Mouse (Mus musculus): ENCODE results near the gene Serpine1. TPM values are rescaled to one million over a fixed set of nuclear protein-coding genes. Genes with fewer than 3 reads are reported as not detected.

Serpine1 gene
- polyA plus RNA-seq, 1 experiment from 2014 or later, result 0.74 TPM

GRCm38 (mm10) chr5:137095135-137095534 is 23.1 kb upstream of the Serpine1 start:
- no peak for ATAC-seq (ENCODE audit: extremely low read depth, insufficient number of reproducible peaks, low FRiP score, low TSS enrichment)
- H3K27me3 ChIP-seq (replicated peaks), result no peaks in the 10 kb centered on the region
- no peak overlapping the region for H3K4me3 ChIP-seq
- WGBS, result 79% methylated on average over 10 of the region's 10 CpGs
- H3K36me3 ChIP-seq, result no peaks in the 10 kb centered on the region
- H3K9me3 ChIP-seq, result no peaks in the 10 kb centered on the region
- H3K4me2 ChIP-seq, result no peak overlapping the region
- no peak overlapping the region for H3K9ac ChIP-seq
- H3K4me1 ChIP-seq, result peaks cover 9% of the 10 kb centered on the region
- H3K27ac ChIP-seq (replicated peaks), result no peak overlapping the region

- ATAC-seq (ENCODE audit: extremely low read depth, insufficient number of reproducible peaks, low FRiP score, low TSS enrichment), result no peak
- Histone ChIP-seq H3K27ac (replicated peaks) (no peak overlapping the region), H3K9me3 (no peaks in the 10 kb centered on the region), H3K4me1 (peaks cover 13% of the 10 kb centered on the region), H3K9ac (no peak overlapping the region), H3K36me3 (no peaks in the 10 kb centered on the region), H3K4me2 (no peak overlapping the region), H3K27me3 (replicated peaks) (no peaks in the 10 kb centered on the region), H3K4me3 (no peak overlapping the region)
- 62% methylated on average over 9 of the region's 9 CpGs for WGBS
These were observed 21.7 kb upstream of the Serpine1 start for GRCm38 (mm10) chr5:137093720-137094119.

GRCm38 (mm10) chr5:137091560-137091959 is 19.5 kb upstream of the Serpine1 start:
- no peak overlapping the region for H3K4me3 ChIP-seq
- no peaks in the 10 kb centered on the region for H3K27me3 ChIP-seq (replicated peaks)
- 53% methylated on average over 6 of the region's 6 CpGs for WGBS
- no peak overlapping the region for H3K27ac ChIP-seq (replicated peaks)
- no peak overlapping the region for H3K4me2 ChIP-seq
- no peak for ATAC-seq (ENCODE audit: extremely low read depth, insufficient number of reproducible peaks, low FRiP score, low TSS enrichment)
- H3K4me1 ChIP-seq, result peaks cover 13% of the 10 kb centered on the region
- no peaks in the 10 kb centered on the region for H3K36me3 ChIP-seq
- peak overlapping the region; percentile 28; the same call in 1 of the 2 replicates for H3K9ac ChIP-seq
- H3K9me3 ChIP-seq, result no peaks in the 10 kb centered on the region

GRCm38 (mm10) chr5:137090870-137091269 is 18.8 kb upstream of the Serpine1 start:
- ATAC-seq (ENCODE audit: extremely low read depth, insufficient number of reproducible peaks, low FRiP score, low TSS enrichment), result no peak
- H3K4me2 ChIP-seq, result no peak overlapping the region

GRCm38 (mm10) chr5:137087410-137087809 is 15.3 kb upstream of the Serpine1 start:
- Histone ChIP-seq H3K4me2 (no peak overlapping the region), H3K4me3 (no peak overlapping the region), H3K36me3 (no peaks in the 10 kb centered on the region), H3K9me3 (no peaks in the 10 kb centered on the region), H3K4me1 (peaks cover 10% of the 10 kb centered on the region), H3K9ac (no peak overlapping the region), H3K27ac (replicated peaks) (0 out of 2 replicates have a peak overlapping the region, but pooled peaks have one; percentile 5), H3K27me3 (replicated peaks) (no peaks in the 10 kb centered on the region)
- 73% methylated on average over 8 of the region's 8 CpGs for WGBS
- no peak for ATAC-seq (ENCODE audit: extremely low read depth, insufficient number of reproducible peaks, low FRiP score, low TSS enrichment)

More at GRCm38 (mm10) chr5:137090870-137091269, 18.8 kb upstream of the Serpine1 start:
- peaks cover 13% of the 10 kb centered on the region for H3K4me1 ChIP-seq
- H3K4me3 ChIP-seq, result no peak overlapping the region
- no peaks in the 10 kb centered on the region for H3K27me3 ChIP-seq (replicated peaks)
- no peak overlapping the region for H3K27ac ChIP-seq (replicated peaks)
- H3K9me3 ChIP-seq, result no peaks in the 10 kb centered on the region
- WGBS, result 63% methylated on average over 10 of the region's 10 CpGs
- no peak overlapping the region for H3K9ac ChIP-seq
- no peaks in the 10 kb centered on the region for H3K36me3 ChIP-seq

- no peak overlapping the region for H3K9ac ChIP-seq
- no peaks in the 10 kb centered on the region for H3K36me3 ChIP-seq
- H3K27ac ChIP-seq (replicated peaks), result no peak overlapping the region
- no peaks in the 10 kb centered on the region for H3K9me3 ChIP-seq
- 78% methylated on average over 3 of the region's 3 CpGs for WGBS
- H3K4me1 ChIP-seq, result 0 out of 2 replicates have a peak, but pooled peaks cover 7% of the 10 kb centered on the region
- H3K4me2 ChIP-seq, result no peak overlapping the region
- H3K4me3 ChIP-seq, result no peak overlapping the region
- H3K27me3 ChIP-seq (replicated peaks), result no peaks in the 10 kb centered on the region
- no peak for ATAC-seq (ENCODE audit: extremely low read depth, insufficient number of reproducible peaks, low FRiP score, low TSS enrichment)
These were observed 13.7 kb upstream of the Serpine1 start for GRCm38 (mm10) chr5:137085731-137086130.

- 63% methylated on average over 6 of the region's 6 CpGs for WGBS
These were observed 13.0 kb upstream of the Serpine1 start for GRCm38 (mm10) chr5:137085021-137085420.

GRCm38 (mm10) chr5:137083051-137083450 is 11.0 kb upstream of the Serpine1 start:
- no peaks in the 10 kb centered on the region for H3K27me3 ChIP-seq (replicated peaks)
- no peak overlapping the region for H3K4me2 ChIP-seq
- H3K4me3 ChIP-seq, result no peak overlapping the region
- peaks cover 26% of the 10 kb centered on the region for H3K4me1 ChIP-seq
- H3K36me3 ChIP-seq, result no peaks in the 10 kb centered on the region
- H3K9ac ChIP-seq, result no peak overlapping the region
- no peak overlapping the region for H3K27ac ChIP-seq (replicated peaks)
- no peak for ATAC-seq (ENCODE audit: extremely low read depth, insufficient number of reproducible peaks, low FRiP score, low TSS enrichment)
- WGBS, result 75% methylated on average over 4 of the region's 4 CpGs
- H3K9me3 ChIP-seq, result no peaks in the 10 kb centered on the region

More at GRCm38 (mm10) chr5:137085021-137085420, 13.0 kb upstream of the Serpine1 start:
- Histone ChIP-seq H3K27me3 (replicated peaks) (no peaks in the 10 kb centered on the region), H3K4me2 (no peak overlapping the region), H3K9me3 (no peaks in the 10 kb centered on the region), H3K4me3 (no peak overlapping the region), H3K27ac (replicated peaks) (no peak overlapping the region), H3K4me1 (peaks cover 9% of the 10 kb centered on the region), H3K36me3 (no peaks in the 10 kb centered on the region), H3K9ac (no peak overlapping the region)
- ATAC-seq (ENCODE audit: extremely low read depth, insufficient number of reproducible peaks, low FRiP score, low TSS enrichment), result no peak

- H3K4me2 ChIP-seq, result no peak overlapping the region
- H3K27me3 ChIP-seq (replicated peaks), result no peaks in the 10 kb centered on the region
- no peak for ATAC-seq (ENCODE audit: extremely low read depth, insufficient number of reproducible peaks, low FRiP score, low TSS enrichment)
- H3K27ac ChIP-seq (replicated peaks), result peak overlapping the region; percentile 94
- no peak overlapping the region for H3K4me3 ChIP-seq
- 39% methylated on average over 5 of the region's 5 CpGs for WGBS
- H3K9ac ChIP-seq, result no peak overlapping the region
- H3K36me3 ChIP-seq, result no peaks in the 10 kb centered on the region
- H3K4me1 ChIP-seq, result peaks cover 54% of the 10 kb centered on the region
- no peaks in the 10 kb centered on the region for H3K9me3 ChIP-seq
These were observed 7.8 kb upstream of the Serpine1 start for GRCm38 (mm10) chr5:137079849-137080248.

GRCm38 (mm10) chr5:137078616-137079015 is 6.5 kb upstream of the Serpine1 start:
- Histone ChIP-seq H3K27me3 (replicated peaks) (no peaks in the 10 kb centered on the region), H3K4me1 (peaks cover 61% of the 10 kb centered on the region)

GRCm38 (mm10) chr5:137078041-137078440 is 6.0 kb upstream of the Serpine1 start:
- no peak overlapping the region for H3K4me2 ChIP-seq
- H3K4me1 ChIP-seq, result peaks cover 61% of the 10 kb centered on the region
- no peak overlapping the region for H3K4me3 ChIP-seq
- H3K36me3 ChIP-seq, result no peaks in the 10 kb centered on the region
- no peaks in the 10 kb centered on the region for H3K9me3 ChIP-seq
- no peak for ATAC-seq (ENCODE audit: extremely low read depth, insufficient number of reproducible peaks, low FRiP score, low TSS enrichment)
- 79% methylated on average over 14 of the region's 14 CpGs for WGBS
- no peak overlapping the region for H3K9ac ChIP-seq
- H3K27me3 ChIP-seq (replicated peaks), result no peaks in the 10 kb centered on the region
- H3K27ac ChIP-seq (replicated peaks), result peak overlapping the region; percentile 94

More at GRCm38 (mm10) chr5:137078616-137079015, 6.5 kb upstream of the Serpine1 start:
- ATAC-seq (ENCODE audit: extremely low read depth, insufficient number of reproducible peaks, low FRiP score, low TSS enrichment), result no peak
- WGBS, result 11% methylated on average over 6 of the region's 6 CpGs
- no peak overlapping the region for H3K4me2 ChIP-seq
- no peaks in the 10 kb centered on the region for H3K36me3 ChIP-seq
- H3K9me3 ChIP-seq, result no peaks in the 10 kb centered on the region
- H3K4me3 ChIP-seq, result no peak overlapping the region
- peak overlapping the region; percentile 94 for H3K27ac ChIP-seq (replicated peaks)
- H3K9ac ChIP-seq, result no peak overlapping the region

- no peak for ATAC-seq (ENCODE audit: extremely low read depth, insufficient number of reproducible peaks, low FRiP score, low TSS enrichment)
- no peaks in the 10 kb centered on the region for H3K27me3 ChIP-seq (replicated peaks)
- peak overlapping the region; percentile 94 for H3K27ac ChIP-seq (replicated peaks)
- 78% methylated on average over 7 of the region's 7 CpGs for WGBS
- H3K4me1 ChIP-seq, result peaks cover 67% of the 10 kb centered on the region
- no peak overlapping the region for H3K9ac ChIP-seq
- H3K9me3 ChIP-seq, result no peaks in the 10 kb centered on the region
- no peaks in the 10 kb centered on the region for H3K36me3 ChIP-seq
- no peak overlapping the region for H3K4me3 ChIP-seq
- H3K4me2 ChIP-seq, result no peak overlapping the region
These were observed 5.1 kb upstream of the Serpine1 start for GRCm38 (mm10) chr5:137077187-137077586.

Measured in heart, embryonic 13.5 days (tissue).